Mouse (Mus musculus): Measurements from ENCODE around the gene H2al1m.

DNA sequence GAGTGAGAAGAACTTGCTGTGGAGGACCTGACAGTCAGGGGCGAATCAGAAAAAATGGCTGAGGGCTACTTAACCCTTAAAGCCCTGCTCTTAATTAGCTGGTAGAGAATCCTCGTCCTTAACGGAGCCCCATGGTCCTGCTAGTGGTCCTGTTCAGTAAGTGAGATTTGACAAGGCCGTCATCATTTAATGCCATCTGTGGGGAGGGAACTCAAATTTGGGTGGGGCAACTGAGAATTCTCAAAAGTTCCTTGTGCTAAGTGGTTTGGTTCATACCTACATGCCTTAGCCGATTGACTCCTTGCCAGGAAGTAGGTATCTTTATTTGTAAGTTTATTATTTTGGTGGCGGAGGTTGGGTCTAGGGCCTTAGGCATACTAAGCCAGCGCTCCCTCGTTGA, 9.2 kb upstream of the H2al1m start:
- no peak for TF ChIP-seq CTCF (IDR thresholded peaks at IDR 0.05)
- TF ChIP-seq POLR2A (IDR thresholded peaks at IDR 0.05; ENCODE audit: insufficient read depth, low read depth, low read length): no peak
- no peak for TF ChIP-seq EP300 (IDR thresholded peaks at IDR 0.05; ENCODE audit: insufficient read depth, low read depth, low read length)

Measured in heart, adult 2 months (tissue).